Mouse (Mus musculus) liver, embryonic 14.5 days (tissue): ENCODE results near the gene Lrrc4. TPM values are rescaled to one million over a fixed set of nuclear protein-coding genes. Genes with fewer than 3 reads are reported as not detected.

Experiments
- ATAC-seq: fragments of 200-750 bp; cut with Nextera tagmentation; 2 replicates; pipeline ENCODE4 v1.8.0; 2017; ENCODE audit warnings: moderate number of reproducible peaks, mild to moderate bottlenecking, moderate library complexity; ENCODE audit not compliant: insufficient read depth
- DNase-seq, 3 experiments: peaks; one replicate each; pipeline ENCODE4 v3.0.0-alpha.2; 2012 to 2013; ENCODE audit warnings: low read depth in 3 of 3, low spot score in 3 of 3
- H3K27ac ChIP-seq: fragments of 300-500 bp; sonication (generic); 2 replicates; pipeline ENCODE4 v1.5.1; 2014; ENCODE audit warnings: moderate library complexity, mild to moderate bottlenecking, control low read depth, inconsistent platforms
- H3K27me3 ChIP-seq: fragments of 300-500 bp; sonication (generic); 2 replicates; pipeline ENCODE4 v1.6.1; 2014; ENCODE audit warnings: mild to moderate bottlenecking, low read length, moderate library complexity; ENCODE audit not compliant: control insufficient read depth, insufficient read depth
- H3K36me3 ChIP-seq: fragments of 300-500 bp; sonication (generic); replicated peaks from 2 replicates; pipeline ENCODE4 v1.6.1; 2014; ENCODE audit warnings: low read depth; ENCODE audit not compliant: control insufficient read depth, insufficient read depth
- H3K4me1 ChIP-seq, 2 experiments: fragments of 200-500 bp in 1 of 2; fragments of 300-500 bp in 1 of 2; sonication (generic) in 1 of 2; replicated peaks; 2 replicates each; pipeline ENCODE4 v1.6.1; 2012 to 2014; ENCODE audit warnings: antibody characterized with exemption in 1 of 2, inconsistent platforms in 1 of 2, low read length in 1 of 2; ENCODE audit not compliant: control insufficient read depth in 2 of 2, insufficient read depth in 2 of 2
- H3K4me2 ChIP-seq: fragments of 300-500 bp; sonication (generic); 2 replicates; pipeline ENCODE4 v1.6.1; 2014; ENCODE audit warnings: low read depth, mild to moderate bottlenecking, control low read depth, moderate library complexity
- H3K4me3 ChIP-seq, 2 experiments: fragments of 200-500 bp in 1 of 2; fragments of 300-500 bp in 1 of 2; sonication (generic) in 1 of 2; 2 replicates each; pipeline ENCODE4 v1.5.1; 2012 to 2014; ENCODE audit warnings: low read depth in 2 of 2, low read length in 2 of 2, mild to moderate bottlenecking in 2 of 2, control low read depth in 1 of 2, inconsistent platforms in 1 of 2, moderate library complexity in 1 of 2; ENCODE audit not compliant: insufficient read depth in 1 of 2
- H3K9ac ChIP-seq: fragments of 300-500 bp; sonication (generic); replicated peaks from 2 replicates; pipeline ENCODE4 v1.6.1; 2014; ENCODE audit warnings: mild to moderate bottlenecking, control low read depth, moderate library complexity
- H3K9me3 ChIP-seq: fragments of 300-500 bp; sonication (generic); 2 replicates; pipeline ENCODE4 v1.6.1; 2016; ENCODE audit warnings: low read length, mixed read lengths; ENCODE audit not compliant: control insufficient read depth
- CTCF ChIP-seq: IDR thresholded peaks from 2 replicates; pipeline ENCODE4 v1.5.1; 2016; ENCODE audit warnings: antibody characterized with exemption, low read depth, control low read depth
- EP300 ChIP-seq: IDR thresholded peaks from 2 replicates; pipeline ENCODE4 v1.6.1; 2016; ENCODE audit warnings: antibody characterized with exemption, low read depth
- WGBS: fragments of 180-500 bp; shearing (Covaris S2); extraction: QIAGEN DNeasy Blood & Tissue Kit; methylation state at CpG from one replicate; pipeline ENCODE4 v1.1.7; 2014; ENCODE audit not compliant: insufficient replicate concordance; 5-methylcytosine and 5-hydroxymethylcytosine counted together
- polyA plus RNA-seq, 2 experiments: library from polyadenylated mRNA; depleted of rRNA in 1 of 2; stranded (reverse) in 1 of 2; unstranded in 1 of 2; fragments of >200 nt; fragmentation: Nextera tagmentation in 1 of 2; extraction: Ambion mirVana in 1 of 2; gene quantifications; 2 replicates each; pipeline versions ENCODE4 v1.2.1 to v1.2.3; 2012 to 2014

Lrrc4 gene
- polyA plus RNA-seq, 2 experiments = 0.06 to 0.10 TPM

GRCm38 (mm10) chr6:28827565-28827964 lies 4.0 kb downstream of the Lrrc4 start:
- Histone ChIP-seq H3K36me3 (no peaks in the 10 kb centered on the region), H3K27me3 (peaks cover 19% of the 10 kb centered on the region), H3K9ac (no peak overlapping the region), H3K27ac (no peak overlapping the region), H3K4me3 (no peak overlapping the region), H3K4me2 (no peak overlapping the region), H3K4me1 (peaks cover 0 to 3% of the 10 kb centered on the region in 2 experiments; a peak in 1 of 4 replicates), H3K9me3 (no peaks in the 10 kb centered on the region)
- 75% methylated on average over 3 of the region's 3 CpGs for WGBS
- DNase-seq (no peak), ATAC-seq (no peak)
- TF ChIP-seq CTCF (no peak), EP300 (no peak)

GRCm38 (mm10) chr6:28826689-28827389 lies 4.7 kb downstream of the Lrrc4 start:
- Histone ChIP-seq H3K4me3 (no peak overlapping the region), H3K4me1 (peaks cover 0 to 3% of the 10 kb centered on the region in 2 experiments; a peak in 1 of 4 replicates), H3K9me3 (no peaks in the 10 kb centered on the region), H3K27me3 (peaks cover 12% of the 10 kb centered on the region), H3K36me3 (no peaks in the 10 kb centered on the region), H3K4me2 (no peak overlapping the region), H3K27ac (no peak overlapping the region), H3K9ac (no peak overlapping the region)
- no peak for ATAC-seq
- TF ChIP-seq CTCF = no peak
- no peak for TF ChIP-seq EP300
- 73% methylated on average over 9 of the region's 9 CpGs for WGBS
- no peak for DNase-seq

GRCm38 (mm10) chr6:28825894-28826293 lies 5.7 kb downstream of the Lrrc4 start:
- no peaks in the 10 kb centered on the region for H3K4me1 ChIP-seq
- TF ChIP-seq CTCF (no peak), EP300 (no peak)
- no peaks in the 10 kb centered on the region for H3K36me3 ChIP-seq
- no peak overlapping the region for H3K9ac ChIP-seq
- no peak overlapping the region for H3K27ac ChIP-seq
- H3K4me2 ChIP-seq = no peak overlapping the region
- WGBS = 64% methylated on average over 3 of the region's 3 CpGs
- ATAC-seq = no peak
- peaks cover 2% of the 10 kb centered on the region for H3K27me3 ChIP-seq
- DNase-seq = no peak
- no peaks in the 10 kb centered on the region for H3K9me3 ChIP-seq
- H3K4me3 ChIP-seq = no peak overlapping the region

GRCm38 (mm10) chr6:28823802-28824201 lies 7.7 kb downstream of the Lrrc4 start:
- H3K4me3 ChIP-seq = no peak overlapping the region
- H3K4me2 ChIP-seq = no peak overlapping the region
- no peak for TF ChIP-seq CTCF
- DNase-seq (no peak), ATAC-seq (no peak)
- H3K4me1 ChIP-seq = no peaks in the 10 kb centered on the region
- H3K27me3 ChIP-seq = no peaks in the 10 kb centered on the region
- WGBS = 78% methylated on average over 5 of the region's 5 CpGs
- no peak overlapping the region for H3K9ac ChIP-seq
- H3K9me3 ChIP-seq = no peaks in the 10 kb centered on the region
- no peaks in the 10 kb centered on the region for H3K36me3 ChIP-seq
- H3K27ac ChIP-seq = no peak overlapping the region

- no peak for ATAC-seq
- Histone ChIP-seq H3K4me1 (no peaks in the 10 kb centered on the region), H3K9ac (no peak overlapping the region), H3K27me3 (no peaks in the 10 kb centered on the region), H3K27ac (no peak overlapping the region), H3K4me2 (no peak overlapping the region), H3K4me3 (no peak overlapping the region), H3K9me3 (no peaks in the 10 kb centered on the region), H3K36me3 (no peaks in the 10 kb centered on the region)
- 76% methylated on average over 3 of the region's 3 CpGs for WGBS
- no peak for DNase-seq
- TF ChIP-seq EP300 (no peak), CTCF (no peak)
Measured at GRCm38 (mm10) chr6:28823375-28823774, 8.2 kb downstream of the Lrrc4 start.
